Mouse (Mus musculus): Measurements from ENCODE around the gene Arl13a. TPM values are rescaled to one million over a fixed set of nuclear protein-coding genes. Genes with fewer than 3 reads are reported as not detected.

The Arl13a gene
- polyA plus RNA-seq, 1 experiment from 2014 or later, result not detected

GRCm38 (mm10) chrX:134211151-134211642 lies 23.9 kb downstream of the Arl13a start:
- ATAC-seq (ENCODE audit: insufficient number of reproducible peaks, insufficient read depth, low FRiP score, low TSS enrichment, low read depth), result no peak
- Histone ChIP-seq H3K9ac (no peak overlapping the region), H3K4me3 (no peak overlapping the region), H3K9me3 (no peaks in the 10 kb centered on the region), H3K4me2 (no peak overlapping the region), H3K4me1 (no peaks in the 10 kb centered on the region), H3K27me3 (peaks cover 5% of the 10 kb centered on the region; the same call in 1 of the 2 replicates), H3K27ac (no peak overlapping the region), H3K36me3 (no peaks in the 10 kb centered on the region)
- 89% methylated on average over 7 of the region's 7 CpGs for WGBS

DNA sequence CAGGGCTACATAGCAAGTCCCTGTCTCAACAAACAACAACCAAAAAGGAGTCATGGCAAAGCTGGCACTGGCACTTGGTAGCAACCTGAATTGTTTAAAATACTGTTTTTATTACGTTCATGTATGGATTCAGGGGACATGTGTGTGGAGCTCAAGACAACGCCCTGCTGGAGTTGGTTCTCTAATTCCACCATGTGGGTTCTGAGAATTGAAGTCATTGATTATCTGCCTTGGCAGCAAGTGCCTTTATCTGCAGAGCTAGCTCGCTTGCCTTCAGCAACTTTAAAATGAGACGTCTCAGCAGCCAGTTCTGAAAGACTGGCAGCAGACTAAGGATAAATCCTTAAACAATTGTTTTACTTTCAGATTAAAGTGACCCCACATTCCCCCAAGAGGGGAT lies 30.9 kb downstream of the Arl13a start:
- Histone ChIP-seq H3K4me3 (no peak overlapping the region), H3K4me2 (no peak overlapping the region), H3K27me3 (peaks cover 10% of the 10 kb centered on the region), H3K9ac (no peak overlapping the region), H3K36me3 (no peaks in the 10 kb centered on the region), H3K4me1 (no peaks in the 10 kb centered on the region), H3K27ac (no peak overlapping the region), H3K9me3 (no peaks in the 10 kb centered on the region)
- WGBS, result 56% methylated on average over 4 of the region's 4 CpGs
- ATAC-seq (ENCODE audit: insufficient number of reproducible peaks, insufficient read depth, low FRiP score, low TSS enrichment, low read depth), result no peak

GRCm38 (mm10) chrX:134220618-134221017 lies 33.3 kb downstream of the Arl13a start:
- Histone ChIP-seq H3K4me1 (no peaks in the 10 kb centered on the region), H3K4me3 (no peak overlapping the region), H3K9me3 (no peaks in the 10 kb centered on the region), H3K36me3 (no peaks in the 10 kb centered on the region), H3K27ac (no peak overlapping the region), H3K4me2 (no peak overlapping the region), H3K27me3 (peaks cover 10% of the 10 kb centered on the region), H3K9ac (no peak overlapping the region)
- 65% methylated on average over 3 of the region's 3 CpGs for WGBS
- ATAC-seq (ENCODE audit: insufficient number of reproducible peaks, insufficient read depth, low FRiP score, low TSS enrichment, low read depth), result no peak

DNA sequence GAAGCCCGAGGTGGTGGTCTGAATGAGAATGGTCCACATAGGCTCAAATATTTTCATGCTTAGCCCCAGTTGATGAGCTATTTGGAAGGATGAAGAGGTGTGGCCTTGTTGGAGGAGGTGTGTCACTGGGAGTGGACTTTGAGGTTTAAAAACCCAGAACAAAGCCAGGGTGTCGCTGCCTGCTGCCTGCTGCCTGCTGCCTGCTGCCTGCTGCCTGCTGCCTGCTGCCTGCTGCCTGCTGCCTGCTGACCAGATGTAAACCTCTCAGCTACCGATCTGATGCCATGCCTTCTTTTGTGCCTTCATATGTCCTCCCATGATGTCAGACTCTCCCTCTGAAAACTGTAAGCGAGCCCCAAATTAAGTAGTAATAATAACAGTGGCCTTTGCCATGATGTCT lies 34.6 kb downstream of the Arl13a start, which contains the start of gene Nox1:
Nox1 (minus strand) TSS at position 101 of the 400 bp plus-strand sequence.
- ATAC-seq (ENCODE audit: insufficient number of reproducible peaks, insufficient read depth, low FRiP score, low TSS enrichment, low read depth), result no peak

DNA sequence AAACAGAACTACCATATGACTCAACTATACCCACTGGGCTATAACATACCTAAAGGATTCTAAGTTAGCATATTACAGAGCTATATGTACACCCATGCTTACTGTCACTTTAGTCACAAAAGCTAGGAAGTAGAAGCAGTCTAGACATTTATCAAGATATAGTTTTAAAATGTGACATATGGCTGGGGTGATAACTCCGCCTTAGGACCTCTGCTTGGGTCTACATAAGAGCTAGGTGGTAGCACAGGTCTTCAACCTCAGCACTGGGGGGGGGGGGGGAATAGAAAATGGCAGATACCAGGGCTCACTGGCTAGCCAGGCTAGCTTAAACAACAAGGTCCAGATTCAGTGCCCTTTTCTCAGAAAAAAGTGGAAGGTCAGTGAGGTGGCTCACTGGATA lies 45.7 kb downstream of the Arl13a start:
- Histone ChIP-seq H3K36me3 (no peaks in the 10 kb centered on the region), H3K9me3 (no peaks in the 10 kb centered on the region), H3K27me3 (no peaks in the 10 kb centered on the region), H3K4me1 (no peaks in the 10 kb centered on the region), H3K4me3 (no peak overlapping the region), H3K9ac (no peak overlapping the region), H3K4me2 (no peak overlapping the region), H3K27ac (no peak overlapping the region)
- ATAC-seq (ENCODE audit: insufficient number of reproducible peaks, insufficient read depth, low FRiP score, low TSS enrichment, low read depth), result no peak
- WGBS, result 84% methylated on average over 1 of the region's 1 CpGs

More for the DNA sequence above, 34.6 kb downstream of the Arl13a start, which contains the start of gene Nox1:
- Histone ChIP-seq H3K27me3 (peaks cover 10% of the 10 kb centered on the region), H3K9ac (no peak within 1 kb of the TSS), H3K36me3 (no peaks in the 10 kb centered on the region), H3K4me1 (no peaks in the 10 kb centered on the region), H3K27ac (no peak within 1 kb of the TSS), H3K9me3 (no peaks in the 10 kb centered on the region), H3K4me3 (no peak within 1 kb of the TSS), H3K4me2 (no peak within 1 kb of the TSS)
- 59% methylated on average over 4 of the region's 4 CpGs for WGBS

DNA sequence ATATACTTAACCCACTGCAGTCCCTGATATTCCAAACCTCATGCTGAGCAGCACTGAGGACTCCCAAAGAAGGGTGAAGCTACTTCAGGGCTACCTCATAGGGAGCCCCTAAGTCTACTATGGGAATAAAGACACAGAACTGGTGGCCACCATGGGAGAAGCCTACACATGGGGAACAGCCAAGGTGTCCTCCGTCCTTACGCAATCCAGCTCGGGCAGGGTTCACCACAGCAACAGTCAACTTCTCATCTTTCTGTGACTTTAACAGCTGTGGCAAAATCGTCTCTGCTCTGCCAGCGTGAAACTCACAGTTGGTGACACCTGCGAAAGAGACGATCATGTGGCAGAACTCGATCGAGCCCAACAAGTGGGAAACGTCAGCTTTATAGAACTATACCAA lies 51.0 kb downstream of the Arl13a start:
- no peak for ATAC-seq (ENCODE audit: insufficient number of reproducible peaks, insufficient read depth, low FRiP score, low TSS enrichment, low read depth)
- 93% methylated on average over 10 of the region's 10 CpGs for WGBS
- Histone ChIP-seq H3K36me3 (peaks cover 3% of the 10 kb centered on the region; the same call in 1 of the 2 replicates), H3K27ac (no peak overlapping the region), H3K4me3 (no peak overlapping the region), H3K9ac (no peak overlapping the region), H3K9me3 (no peaks in the 10 kb centered on the region), H3K4me2 (no peak overlapping the region), H3K4me1 (no peaks in the 10 kb centered on the region), H3K27me3 (no peaks in the 10 kb centered on the region)

DNA sequence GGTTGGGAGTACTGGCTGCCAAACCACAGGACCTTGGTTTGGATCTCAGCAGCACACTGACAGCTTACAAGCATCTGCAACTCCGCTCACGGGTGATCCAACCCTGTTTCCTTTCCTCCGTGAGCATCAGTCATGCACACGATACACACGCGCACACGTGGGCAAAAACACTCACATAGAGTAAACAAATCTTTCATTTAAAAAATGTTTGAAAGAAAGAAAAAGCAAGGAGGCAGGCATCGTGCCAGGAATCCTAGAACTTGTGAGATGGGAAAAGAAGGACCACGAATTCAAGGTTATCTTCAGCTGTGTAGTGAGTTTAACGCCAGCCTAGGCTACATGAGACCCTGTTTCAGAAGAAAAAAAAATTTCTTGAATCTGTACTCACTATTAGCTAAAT lies 58.6 kb downstream of the Arl13a start:
- no peaks in the 10 kb centered on the region for H3K27me3 ChIP-seq
- no peaks in the 10 kb centered on the region for H3K4me1 ChIP-seq
- no peak overlapping the region for H3K4me2 ChIP-seq
- H3K9ac ChIP-seq, result no peak overlapping the region
- no peak overlapping the region for H3K27ac ChIP-seq
- ATAC-seq (ENCODE audit: insufficient number of reproducible peaks, insufficient read depth, low FRiP score, low TSS enrichment, low read depth), result no peak
- no peaks in the 10 kb centered on the region for H3K9me3 ChIP-seq
- WGBS, result 87% methylated on average over 10 of the region's 10 CpGs
- H3K36me3 ChIP-seq, result no peaks in the 10 kb centered on the region
- H3K4me3 ChIP-seq, result no peak overlapping the region

DNA sequence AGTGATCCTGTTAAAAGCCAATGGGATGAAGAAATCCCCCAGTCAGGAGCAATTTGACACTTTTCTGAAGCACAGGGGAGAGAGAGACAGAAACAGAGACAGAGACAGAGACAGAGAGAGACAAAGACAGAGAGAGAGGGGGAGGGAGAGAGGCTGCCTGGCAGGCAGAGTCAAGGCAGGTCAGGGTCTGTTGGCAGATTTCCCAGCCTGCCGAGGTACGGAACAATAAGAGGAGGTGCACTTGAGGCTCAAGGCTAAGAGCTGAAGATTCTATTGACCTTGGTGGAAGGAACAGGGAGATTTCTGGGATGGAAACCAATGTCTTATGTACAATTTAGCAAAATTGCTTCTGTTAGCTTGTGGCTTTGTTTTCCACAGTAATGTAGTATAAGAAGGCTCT lies 60.9 kb downstream of the Arl13a start:
- H3K9ac ChIP-seq, result no peak overlapping the region
- H3K27me3 ChIP-seq, result no peaks in the 10 kb centered on the region; the same call in 1 of the 2 replicates
- H3K4me2 ChIP-seq, result no peak overlapping the region
- H3K4me3 ChIP-seq, result no peak overlapping the region
- H3K36me3 ChIP-seq, result no peaks in the 10 kb centered on the region
- H3K27ac ChIP-seq, result no peak overlapping the region
- WGBS, result 61% methylated on average over 2 of the region's 2 CpGs
- no peaks in the 10 kb centered on the region for H3K4me1 ChIP-seq
- no peak for ATAC-seq (ENCODE audit: insufficient number of reproducible peaks, insufficient read depth, low FRiP score, low TSS enrichment, low read depth)
- H3K9me3 ChIP-seq, result no peaks in the 10 kb centered on the region

Other genes starting within 250 kb of the Arl13a start
- gene Sytl4, start 205.7 kb upstream of the Arl13a start, polyA plus RNA-seq (2015; fragmentation: Nextera tagmentation; extraction: Ambion mirVana), result 3.1 and 5.4 TPM in 2 replicates
- gene Cstf2, start 128.3 kb upstream of the Arl13a start, polyA plus RNA-seq (2015; fragmentation: Nextera tagmentation; extraction: Ambion mirVana), result 37.9 and 38.7 TPM in 2 replicates
- 0.37 and 0.51 TPM in 2 replicates for gene Xkrx, start 25.4 kb upstream of the Arl13a start, polyA plus RNA-seq (2015; fragmentation: Nextera tagmentation; extraction: Ambion mirVana)
- gene Nox1, start 34.5 kb downstream of the Arl13a start, polyA plus RNA-seq (2015; fragmentation: Nextera tagmentation; extraction: Ambion mirVana), result 0.11 TPM in 1 of 2 replicates, not detected in the other
- gene Trmt2b, start 89.5 kb downstream of the Arl13a start, polyA plus RNA-seq (2015; fragmentation: Nextera tagmentation; extraction: Ambion mirVana), result 15.3 and 15.6 TPM in 2 replicates
- 14.2 and 16.0 TPM in 2 replicates for gene Tmem35a, start 107.7 kb downstream of the Arl13a start, polyA plus RNA-seq (2015; fragmentation: Nextera tagmentation; extraction: Ambion mirVana)
- gene Cenpi, start 120.6 kb downstream of the Arl13a start, polyA plus RNA-seq (2015; fragmentation: Nextera tagmentation; extraction: Ambion mirVana), result 27.3 and 29.7 TPM in 2 replicates
- gene Drp2, start 217.1 kb downstream of the Arl13a start, polyA plus RNA-seq (2015; fragmentation: Nextera tagmentation; extraction: Ambion mirVana), result 4.1 and 5.4 TPM in 2 replicates